Mouse (Mus musculus): ENCODE measurements at regions not wholly inside any gene's neighbourhood (a gene's known extent, or its start where the extent isn't known, plus 50 kb on each side); places are given as distances from the start of the nearest gene placed in this dataset.
A peak's percentile ranks its signal among the peaks of the same experiment; 100 is the strongest.

- no peak for DNase-seq
These were observed 169.2 kb upstream of the Serpine2 start for GRCm38 (mm10) chr1:80030224-80030623.

GRCm38 (mm10) chr1:80025863-80026616 is 165.1 kb upstream of the Serpine2 start:
- DNase-seq, result no peak

GRCm38 (mm10) chr1:80023518-80024095 is 162.6 kb upstream of the Serpine2 start:
- DNase-seq, result peak; percentile 14

- DNase-seq, result no peak
These were observed 160.9 kb upstream of the Serpine2 start for GRCm38 (mm10) chr1:80021866-80022265.

GRCm38 (mm10) chr1:80018391-80019065 is 157.5 kb upstream of the Serpine2 start:
- DNase-seq, result peak; percentile 22

GRCm38 (mm10) chr1:80015474-80015873 is 154.5 kb upstream of the Serpine2 start:
- no peak for DNase-seq

- no peak for DNase-seq
These were observed 153.6 kb upstream of the Serpine2 start for GRCm38 (mm10) chr1:80014586-80014985.

GRCm38 (mm10) chr1:80010724-80011123 is 149.7 kb upstream of the Serpine2 start:
- no peak for DNase-seq

- DNase-seq, result peak; percentile 64
These were observed 138.1 kb upstream of the Serpine2 start for GRCm38 (mm10) chr1:79999081-79999480.

GRCm38 (mm10) chr1:79997911-79998310 is 136.9 kb upstream of the Serpine2 start:
- no peak for DNase-seq

GRCm38 (mm10) chr1:79997456-79997855 is 136.5 kb upstream of the Serpine2 start:
- DNase-seq, result no peak

GRCm38 (mm10) chr1:79984721-79985120 is 123.7 kb upstream of the Serpine2 start:
- DNase-seq, result no peak

- DNase-seq, result no peak
These were observed 121.8 kb upstream of the Serpine2 start for GRCm38 (mm10) chr1:79982678-79983280.

GRCm38 (mm10) chr1:79979863-79980262 is 118.9 kb upstream of the Serpine2 start:
- no peak for DNase-seq

- no peak for DNase-seq
These were observed 117.2 kb upstream of the Serpine2 start for GRCm38 (mm10) chr1:79978156-79978555.

GRCm38 (mm10) chr1:79956121-79956520 is 95.1 kb upstream of the Serpine2 start:
- peak; percentile 64 for DNase-seq

GRCm38 (mm10) chr1:79944231-79944630 is 83.3 kb upstream of the Serpine2 start:
- DNase-seq, result no peak

GRCm38 (mm10) chr1:79932435-79932834 is 71.5 kb upstream of the Serpine2 start:
- peak; percentile 77 for DNase-seq

- DNase-seq, result no peak
These were observed 66.8 kb upstream of the Serpine2 start for GRCm38 (mm10) chr1:79927740-79928139.

GRCm38 (mm10) chr1:79925776-79926175 is 64.8 kb upstream of the Serpine2 start:
- DNase-seq, result peak; percentile 58

- DNase-seq, result peak; percentile 37
These were observed 60.9 kb upstream of the Serpine2 start for GRCm38 (mm10) chr1:79921890-79922289.

- DNase-seq, result no peak
These were observed 60.4 kb upstream of the Serpine2 start for GRCm38 (mm10) chr1:79921333-79921732.

- peak; percentile 68 for DNase-seq
These were observed 56.6 kb upstream of the Serpine2 start for GRCm38 (mm10) chr1:79917426-79918150.
